Mouse (Mus musculus) liver, adult 2 months (tissue): ENCODE results near the gene Ptcd3. TPM values are rescaled to one million over a fixed set of nuclear protein-coding genes. Genes with fewer than 3 reads are reported as not detected.
"Not testable (repeated sequence)": the region's sequence is repeated elsewhere in the genome, so short reads cannot be mapped to it uniquely, and the experiment has no call there.

Experiments used
- DNase-seq: peaks from one replicate; pipeline ENCODE4 v3.0.0-alpha.2; 2011; ENCODE audit warnings: low read depth, low spot score; ENCODE audit errors: extremely low read depth
- H3K27ac ChIP-seq: fragments of 200-500 bp; replicated peaks from 2 replicates; pipeline ENCODE4 v1.5.1; 2012; ENCODE audit warnings: low read depth, mild to moderate bottlenecking, control low read depth, inconsistent platforms, low read length; ENCODE audit not compliant: insufficient read depth
- H3K27me3 ChIP-seq: fragments of 200-500 bp; 2 replicates; pipeline ENCODE4 v1.6.1; 2012; ENCODE audit warnings: mild to moderate bottlenecking, moderate library complexity, low read length, inconsistent platforms; ENCODE audit not compliant: control insufficient read depth, insufficient read depth
- H3K36me3 ChIP-seq: fragments of 200-500 bp; 2 replicates; pipeline ENCODE4 v1.6.1; 2012; ENCODE audit warnings: low read length, inconsistent platforms; ENCODE audit not compliant: control insufficient read depth, insufficient read depth
- H3K4me1 ChIP-seq: fragments of 200-500 bp; 2 replicates; pipeline ENCODE4 v1.6.1; 2011; ENCODE audit warnings: low read length; ENCODE audit not compliant: control insufficient read depth, insufficient read depth
- H3K4me3 ChIP-seq: fragments of 200-500 bp; 2 replicates; pipeline ENCODE4 v1.5.1; 2011; ENCODE audit warnings: low read depth, mild to moderate bottlenecking, control low read depth, low read length, moderate library complexity; ENCODE audit not compliant: insufficient read depth
- H3K79me2 ChIP-seq: fragments of 200-500 bp; 2 replicates; pipeline ENCODE4 v1.6.1; 2012; ENCODE audit warnings: inconsistent platforms, mild to moderate bottlenecking, low read length, moderate library complexity; ENCODE audit not compliant: control insufficient read depth, insufficient read depth
- H3K9ac ChIP-seq: fragments of 200-500 bp; 2 replicates; pipeline ENCODE4 v1.6.1; 2012; ENCODE audit warnings: low read depth, mild to moderate bottlenecking, control low read depth, inconsistent platforms, low read length
- CTCF ChIP-seq: fragments of 200-500 bp; IDR thresholded peaks from 2 replicates; pipeline ENCODE4 v1.5.1; 2011; ENCODE audit warnings: low read depth, low read length, control low read depth
- POLR2A ChIP-seq: fragments of 200-500 bp; IDR thresholded peaks from 2 replicates; pipeline ENCODE4 v1.6.1; 2011; ENCODE audit warnings: low read length, control low read depth; ENCODE audit not compliant: insufficient read depth; ENCODE audit errors: extremely low read depth
- WGBS: fragments of 180-500 bp; shearing (Covaris S2); methylation state at CpG from one replicate; pipeline ENCODE4 v1.1.7; 2018; 5-methylcytosine and 5-hydroxymethylcytosine counted together
- polyA plus RNA-seq: library from polyadenylated mRNA; depleted of rRNA; stranded (reverse); fragments of >200 nt; gene quantifications from 2 replicates; pipeline ENCODE4 v1.2.3, GENCODE M21; 2012
- total RNA-seq: library from RNA; depleted of rRNA; stranded (reverse); fragments of >200 nt; gene quantifications from 2 replicates; pipeline ENCODE4 v1.2.3, GENCODE M21; 2014

Ptcd3 gene
- total and polyA plus RNA-seq, 2 experiments, result 9.1 to 58.9 TPM

DNA sequence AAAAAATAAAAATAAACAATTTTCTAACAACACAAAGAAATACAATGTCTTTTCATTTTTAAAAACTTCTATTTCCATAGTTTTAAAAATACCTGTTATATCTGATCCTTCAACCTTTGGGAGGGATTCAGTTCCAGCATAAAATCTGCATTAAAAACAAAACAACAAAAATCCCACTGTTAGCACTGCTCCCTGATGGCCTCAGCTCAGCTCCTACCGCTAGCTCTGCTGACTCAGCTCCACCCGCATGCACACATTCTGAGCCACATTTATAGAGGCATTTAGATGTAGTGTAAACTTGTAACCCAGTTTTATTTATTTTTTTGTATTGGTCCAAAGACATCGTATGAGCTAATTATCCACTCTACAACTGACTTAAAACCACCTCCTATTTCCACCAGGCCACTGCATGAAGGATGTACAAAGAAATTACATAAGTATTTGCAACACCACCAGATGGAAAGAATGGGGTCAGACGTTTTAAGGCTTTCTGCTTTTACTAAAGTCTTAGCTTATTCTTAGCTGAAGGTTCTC, 781 bp downstream of the Ptcd3 start:
- peak overlapping the region; percentile 79 for H3K4me3 ChIP-seq
- peaks cover 4% of the 10 kb centered on the region; the same call in 1 of the 2 replicates for H3K79me2 ChIP-seq
- peak overlapping the region; percentile 69 for H3K9ac ChIP-seq
- peaks cover 18% of the 10 kb centered on the region for H3K4me1 ChIP-seq
- under 1% methylated on average over 4 of the region's 4 CpGs for WGBS
- DNase-seq, result no peak
- TF ChIP-seq CTCF (no peak), POLR2A (no peak)
- no peak overlapping the region for H3K27ac ChIP-seq
- peaks cover 28% of the 10 kb centered on the region for H3K36me3 ChIP-seq
- H3K27me3 ChIP-seq, result no peaks in the 10 kb centered on the region

DNA sequence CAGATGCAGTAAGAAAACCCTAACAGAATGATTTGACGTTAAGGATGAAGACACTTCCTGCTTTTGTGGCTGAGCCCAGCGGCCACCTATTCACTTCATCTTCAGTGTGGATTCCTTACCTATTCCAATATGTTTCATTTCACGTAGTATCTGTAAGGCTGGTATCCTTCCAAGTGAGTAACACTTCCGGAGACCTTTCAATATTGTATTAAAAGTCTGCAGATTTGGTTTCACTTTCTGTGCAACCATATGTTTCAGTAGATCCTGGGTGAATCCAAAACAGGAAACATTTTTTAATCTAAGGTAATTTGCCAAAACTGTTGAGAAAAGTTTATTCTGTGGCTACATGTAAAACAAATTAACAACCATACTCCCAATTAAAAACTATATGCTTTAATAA, 15.3 kb downstream of the Ptcd3 start:
- TF ChIP-seq CTCF (no peak), POLR2A (no peak)
- Histone ChIP-seq H3K9ac (no peak overlapping the region), H3K79me2 (no peaks in the 10 kb centered on the region), H3K4me3 (no peak overlapping the region), H3K27me3 (no peaks in the 10 kb centered on the region), H3K36me3 (peaks cover 79% of the 10 kb centered on the region), H3K27ac (no peak overlapping the region), H3K4me1 (no peaks in the 10 kb centered on the region)
- no peak for DNase-seq
- 80% methylated on average over 4 of the region's 4 CpGs for WGBS

DNA sequence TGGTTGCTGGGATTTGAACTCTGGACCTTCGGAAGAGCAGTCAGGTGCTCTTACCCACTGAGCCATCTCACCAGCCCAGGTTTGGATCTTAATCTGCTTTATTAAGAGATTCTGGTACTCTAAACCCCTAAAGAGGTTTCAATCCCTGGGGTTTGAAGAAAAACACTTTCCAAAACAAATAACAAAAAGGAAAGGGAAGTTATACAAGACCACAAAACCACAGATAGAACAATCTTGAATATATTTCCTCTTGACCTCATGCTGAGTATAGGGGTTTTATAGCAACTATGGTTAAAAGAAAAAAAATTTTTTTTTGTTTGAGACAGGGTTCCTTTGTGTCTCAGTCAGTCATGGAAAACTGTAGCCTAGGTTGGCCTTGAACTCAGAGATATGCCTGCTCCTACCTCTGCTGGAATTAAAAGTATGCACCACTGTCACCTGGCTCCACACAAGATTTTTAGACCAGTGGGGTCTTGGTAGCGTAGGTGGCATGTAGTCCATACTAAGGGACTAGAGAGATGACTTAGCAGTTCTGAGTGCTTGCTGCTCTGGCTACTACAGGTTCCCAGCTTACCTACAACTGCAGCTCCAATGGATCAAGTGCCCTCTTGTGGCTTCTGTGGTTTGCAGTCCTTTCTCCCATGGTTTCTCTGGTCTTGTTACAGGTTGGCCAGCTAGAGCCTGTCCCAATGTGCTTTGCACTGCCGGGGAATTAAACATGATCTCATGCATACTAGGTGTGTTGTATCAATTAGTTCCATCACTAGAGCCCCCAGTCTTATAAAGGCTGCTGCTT, 30.4 kb downstream of the Ptcd3 start:
- TF ChIP-seq POLR2A (no peak), CTCF (no peak)
- no peak overlapping the region for H3K4me3 ChIP-seq
- WGBS, result 95% methylated on average over 3 of the region's 3 CpGs
- no peaks in the 10 kb centered on the region for H3K79me2 ChIP-seq
- H3K27me3 ChIP-seq, result no peaks in the 10 kb centered on the region
- no peak overlapping the region for H3K27ac ChIP-seq
- H3K9ac ChIP-seq, result no peak overlapping the region
- H3K36me3 ChIP-seq, result peaks cover 71% of the 10 kb centered on the region
- DNase-seq, result no peak
- no peaks in the 10 kb centered on the region for H3K4me1 ChIP-seq

DNA sequence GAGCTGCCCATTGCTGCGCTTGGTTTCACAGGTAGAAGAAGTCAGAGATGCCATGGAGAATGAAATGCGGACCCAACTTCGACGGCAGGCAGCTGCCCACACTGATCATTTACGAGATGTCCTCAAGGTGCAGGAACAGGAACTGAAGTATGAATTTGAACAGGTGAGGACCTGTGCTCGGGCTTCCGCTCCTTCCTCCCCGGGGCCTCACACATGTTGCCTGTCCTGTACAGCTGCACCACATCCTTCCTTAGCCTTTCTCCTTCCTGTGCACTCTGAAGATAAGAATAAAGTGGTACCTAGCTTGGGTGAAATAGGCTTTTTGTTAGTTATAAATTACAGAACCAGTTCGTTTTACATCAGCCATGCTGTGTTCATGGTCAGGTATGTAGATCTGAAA, 37.2 kb downstream of the Ptcd3 start:
- Histone ChIP-seq H3K4me1 (no peaks in the 10 kb centered on the region), H3K36me3 (peaks cover 64% of the 10 kb centered on the region), H3K27ac (no peak overlapping the region), H3K27me3 (no peaks in the 10 kb centered on the region), H3K4me3 (no peak overlapping the region), H3K9ac (no peak overlapping the region), H3K79me2 (no peaks in the 10 kb centered on the region)
- 93% methylated on average over 9 of the region's 9 CpGs for WGBS
- no peak for DNase-seq
- no peak for TF ChIP-seq POLR2A

DNA sequence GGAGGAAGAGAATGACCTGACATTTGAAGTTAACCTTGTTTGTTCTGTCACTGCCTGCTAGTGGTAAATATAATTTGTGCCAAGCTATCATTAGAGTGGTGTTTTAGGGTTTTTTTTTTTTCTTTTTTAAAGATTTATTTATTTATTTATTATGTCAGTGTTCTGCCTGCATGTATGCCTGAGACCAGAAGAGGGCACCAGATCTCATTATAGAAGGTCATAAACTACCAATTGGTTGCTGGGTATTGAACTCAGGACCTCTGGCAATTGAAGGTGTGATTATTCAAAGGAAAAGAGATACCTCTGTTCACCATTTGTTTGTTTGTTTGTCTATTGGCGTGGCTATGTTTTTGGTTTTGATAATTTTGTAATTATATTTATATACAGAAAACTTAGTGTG, 39.7 kb downstream of the Ptcd3 start:
- Histone ChIP-seq H3K36me3 (peaks cover 63% of the 10 kb centered on the region), H3K9ac (no peak overlapping the region), H3K27me3 (no peaks in the 10 kb centered on the region), H3K4me3 (no peak overlapping the region), H3K79me2 (no peaks in the 10 kb centered on the region), H3K27ac (no peak overlapping the region), H3K4me1 (no peaks in the 10 kb centered on the region)
- WGBS, result 92% methylated on average over 1 of the region's 1 CpGs
- TF ChIP-seq POLR2A, result no peak
- 0 out of 2 replicates have a peak, but pooled peaks have one; percentile 7 for TF ChIP-seq CTCF
- peak; percentile 26 for DNase-seq

DNA sequence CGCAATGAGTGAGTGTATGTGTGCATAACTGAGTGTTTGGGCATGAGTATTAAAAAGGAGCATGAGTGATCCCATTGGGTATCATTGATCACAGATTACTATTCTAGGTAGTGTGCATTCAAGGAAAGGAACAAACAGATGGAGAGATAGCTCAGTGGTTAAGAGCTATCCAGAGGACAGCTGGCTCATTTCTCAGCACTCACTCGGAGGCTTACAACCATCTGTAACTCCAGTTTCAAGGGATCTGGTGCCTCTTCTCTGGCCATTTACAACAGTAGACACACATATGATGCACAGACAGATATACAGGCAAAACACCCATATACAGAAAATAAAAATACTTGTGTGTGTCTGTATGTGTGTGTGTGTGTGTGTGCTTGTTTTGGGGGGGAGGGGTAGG, 40.8 kb downstream of the Ptcd3 start:
- H3K4me3 ChIP-seq, result no peak overlapping the region
- H3K9ac ChIP-seq, result no peak overlapping the region
- H3K4me1 ChIP-seq, result no peaks in the 10 kb centered on the region
- no peaks in the 10 kb centered on the region for H3K27me3 ChIP-seq
- peaks cover 64% of the 10 kb centered on the region for H3K36me3 ChIP-seq
- no peaks in the 10 kb centered on the region; the same call in 1 of the 2 replicates for H3K79me2 ChIP-seq
- TF ChIP-seq CTCF (no peak), POLR2A (no peak)
- H3K27ac ChIP-seq, result no peak overlapping the region
- DNase-seq, result no peak
- 88% methylated on average over 2 of the region's 2 CpGs for WGBS

DNA sequence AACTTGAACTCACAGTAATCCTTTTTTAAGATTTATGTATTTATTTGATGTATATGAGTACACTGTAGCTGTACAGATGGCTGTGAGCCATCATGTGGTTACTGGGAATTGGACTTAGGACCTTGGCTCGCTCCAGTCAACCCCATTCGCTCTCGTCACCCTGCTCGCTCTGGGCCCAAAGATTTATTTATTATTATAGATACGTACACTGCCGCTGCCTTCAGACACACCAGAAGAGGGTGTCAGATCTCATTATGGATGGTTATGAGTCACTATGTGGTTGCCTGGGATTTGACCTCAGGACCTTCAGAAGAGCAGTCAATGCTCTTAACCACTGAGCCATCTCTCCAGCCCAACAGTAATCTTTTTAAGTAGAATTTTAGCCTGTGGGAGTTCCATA, 61.6 kb downstream of the Ptcd3 start:
- not testable (repeated sequence) for H3K4me1 ChIP-seq, H3K9ac ChIP-seq, H3K27ac ChIP-seq, H3K27me3 ChIP-seq, H3K4me3 ChIP-seq
- Histone ChIP-seq H3K79me2 (peaks cover 12% of the 10 kb centered on the region; the same call in 1 of the 2 replicates), H3K36me3 (peaks cover 28% of the 10 kb centered on the region)
- peak; percentile 65 for DNase-seq
- WGBS, result 29% methylated on average over 6 of the region's 6 CpGs
